Mouse (Mus musculus) regulatory T cell (primary cell): Measurements from ENCODE around the gene Mapkbp1.

Experiments used
- in situ Hi-C: fragments of 300-600 bp; cut with MboI, MseI; formaldehyde crosslinking; loops from one replicate; pipeline ENCODE4 v1.15.1; 2025; ENCODE audit warnings: high pct_unique_total_duplicates

Gene Mapkbp1

DNA sequence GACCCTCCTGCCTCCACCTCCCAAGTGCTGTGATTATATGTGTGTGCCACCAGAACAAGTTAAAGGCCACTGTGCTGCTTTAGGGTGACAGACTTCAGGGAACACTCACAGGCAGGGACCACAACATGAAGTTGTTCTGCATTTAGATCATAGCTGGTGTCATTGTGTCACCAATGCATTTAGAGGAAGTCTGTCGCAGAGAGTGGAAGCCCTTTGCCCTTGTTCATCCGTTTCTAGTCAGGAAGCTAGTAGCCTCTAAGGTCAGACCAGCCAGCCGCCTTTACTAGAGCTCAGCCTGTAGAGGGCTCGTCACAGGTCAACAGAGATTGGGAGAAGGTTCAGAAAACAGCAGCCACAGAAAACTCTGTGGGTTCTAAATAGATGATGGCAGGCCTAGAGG is 36.2 kb downstream of the Mapkbp1 start:
- in situ Hi-C loops: no loop called here

DNA sequence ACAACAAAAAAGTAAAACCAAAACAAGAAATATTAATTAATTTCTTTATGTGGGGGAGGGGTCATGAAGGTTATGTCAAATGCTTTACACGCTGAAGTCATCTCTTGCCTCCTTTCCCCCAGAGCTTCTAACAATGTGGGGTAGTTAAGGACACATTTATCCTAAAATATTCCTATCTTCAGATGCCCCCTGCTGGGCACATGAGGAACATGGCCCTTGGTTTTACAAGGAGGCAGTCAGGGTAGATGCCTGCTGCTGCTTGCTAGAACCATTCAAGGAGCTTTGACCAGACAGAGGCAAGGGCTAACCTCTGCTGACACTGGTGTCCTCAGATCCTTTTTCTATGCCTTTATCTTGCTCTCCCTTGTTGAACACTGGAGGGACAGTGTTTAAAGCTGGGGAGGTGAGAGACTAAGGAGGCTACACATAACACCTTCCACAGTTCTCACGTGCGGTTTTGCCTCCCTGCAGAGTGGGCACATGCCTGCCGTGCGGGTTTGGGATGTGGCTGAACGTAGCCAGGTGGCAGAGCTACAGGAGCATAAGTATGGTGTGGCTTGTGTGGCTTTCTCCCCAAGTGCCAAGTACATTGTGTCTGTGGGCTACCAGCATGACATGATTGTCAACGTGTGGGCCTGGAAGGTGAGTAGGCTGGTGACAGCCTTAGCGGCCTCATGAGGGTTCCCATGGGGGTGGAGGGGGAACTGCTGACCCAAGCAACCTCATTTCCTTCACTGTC is 39.1 kb downstream of the Mapkbp1 start:
- in situ Hi-C loops: no loop called here

DNA sequence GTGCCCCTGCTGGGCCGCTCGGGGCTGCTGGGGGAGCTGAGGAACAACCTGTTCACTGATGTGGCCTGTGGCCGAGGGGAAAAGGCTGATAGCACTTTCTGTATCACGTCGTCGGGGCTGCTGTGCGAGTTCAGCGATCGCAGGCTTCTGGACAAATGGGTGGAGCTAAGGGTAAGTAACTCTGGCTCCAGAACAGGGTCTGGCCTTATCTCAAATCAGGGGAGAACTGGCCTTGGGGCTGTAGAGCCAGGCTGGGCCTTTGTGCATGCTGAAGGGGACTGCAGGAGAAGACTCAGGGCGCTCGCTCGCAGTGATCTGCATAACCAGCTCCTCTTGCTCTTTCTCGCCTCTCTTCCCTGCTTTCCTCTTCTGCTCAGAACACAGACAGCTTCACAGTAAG is 40.4 kb downstream of the Mapkbp1 start:
- in situ Hi-C loops: no loop called here

DNA sequence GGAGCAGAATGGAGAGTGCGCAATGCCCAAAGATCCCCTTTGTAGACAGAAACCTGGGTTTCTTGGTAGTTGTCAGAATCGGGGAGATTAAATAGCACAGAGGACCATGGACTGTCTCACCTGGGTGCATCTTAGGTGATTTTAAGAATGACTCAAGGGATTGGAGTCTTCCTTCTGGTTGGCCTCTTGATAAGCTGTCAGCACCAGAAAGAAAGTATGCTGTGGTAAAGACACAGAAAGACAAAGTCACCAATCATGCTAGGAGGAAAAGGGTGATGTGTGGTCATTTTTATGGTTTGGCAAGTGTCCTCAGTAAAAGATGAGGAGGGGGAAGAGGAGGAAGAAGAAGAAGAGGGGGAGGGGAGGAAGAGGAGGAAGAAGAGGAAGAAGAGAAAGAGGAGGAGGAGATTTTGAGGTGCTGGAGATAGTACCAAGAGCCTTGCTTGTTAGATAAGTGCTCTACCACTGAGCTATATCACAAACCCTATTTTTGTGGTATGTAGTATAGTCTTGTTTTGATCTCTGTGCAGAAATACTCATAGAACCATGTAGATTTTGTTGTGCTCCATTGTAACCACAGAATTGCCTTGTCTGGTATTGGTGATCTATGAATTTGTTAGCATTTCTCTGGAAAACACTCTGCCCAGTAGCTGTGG is 41.5 kb downstream of the Mapkbp1 start:
- in situ Hi-C loops: no loop called here

DNA sequence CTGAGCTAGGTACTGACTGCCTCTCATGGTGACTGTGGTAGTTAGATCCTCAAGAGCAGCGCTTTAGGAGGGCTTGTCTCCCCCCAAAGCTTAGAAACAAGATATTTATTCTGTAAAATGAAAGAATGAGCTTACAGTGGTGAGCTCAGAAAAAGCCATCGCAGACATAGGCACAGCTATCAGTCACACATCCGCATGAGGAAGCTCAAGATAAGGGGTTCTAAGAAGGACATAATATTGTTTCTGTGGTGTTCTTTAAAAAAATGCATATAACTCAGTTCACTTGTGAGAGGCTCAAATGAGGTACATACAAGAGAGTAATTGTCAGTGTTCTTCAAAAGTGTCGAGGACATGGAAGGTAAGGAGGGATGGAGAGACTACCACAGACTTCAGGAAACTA is 43.4 kb downstream of the Mapkbp1 start:
- in situ Hi-C loops: no loop called here

DNA sequence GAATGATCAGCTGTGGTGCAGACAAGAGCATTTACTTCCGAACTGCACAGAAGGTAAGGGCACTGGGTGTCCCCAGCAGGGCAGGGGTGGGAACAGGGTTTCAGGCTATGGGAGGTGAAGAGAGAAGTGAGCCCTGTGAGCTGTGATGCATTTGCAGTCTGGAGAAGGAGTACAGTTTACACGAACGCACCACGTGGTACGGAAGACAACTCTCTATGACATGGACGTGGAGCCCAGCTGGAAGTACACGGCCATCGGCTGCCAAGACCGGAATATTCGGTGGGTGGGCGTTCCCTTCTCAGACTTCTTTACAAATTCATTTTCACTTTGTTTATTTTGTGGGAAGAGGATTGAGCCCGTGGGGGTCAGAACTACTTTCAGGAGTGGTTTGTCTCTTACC is 45.1 kb downstream of the Mapkbp1 start:
- in situ Hi-C loops: no loop called here

DNA sequence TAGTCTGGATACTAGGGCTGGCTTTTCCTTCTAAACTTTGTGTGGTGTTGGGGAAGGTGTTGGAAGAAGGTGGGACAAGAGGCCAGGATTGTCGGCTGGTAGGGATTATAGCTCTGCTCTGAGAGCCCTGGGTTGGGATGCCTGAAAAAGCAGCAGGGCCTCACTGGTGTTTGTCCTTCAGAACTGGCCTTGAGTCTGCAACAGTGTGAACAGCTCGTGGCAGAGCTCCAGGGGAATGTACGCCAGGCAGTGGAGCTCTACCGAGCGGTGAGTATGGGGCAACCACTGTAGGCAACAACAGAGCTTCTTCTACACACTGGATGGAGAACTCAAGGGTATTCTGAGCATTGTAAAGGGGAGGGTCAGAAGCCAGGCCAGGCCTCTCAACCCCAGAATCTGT is 51.8 kb downstream of the Mapkbp1 start:
- in situ Hi-C loops: no loop called here

DNA sequence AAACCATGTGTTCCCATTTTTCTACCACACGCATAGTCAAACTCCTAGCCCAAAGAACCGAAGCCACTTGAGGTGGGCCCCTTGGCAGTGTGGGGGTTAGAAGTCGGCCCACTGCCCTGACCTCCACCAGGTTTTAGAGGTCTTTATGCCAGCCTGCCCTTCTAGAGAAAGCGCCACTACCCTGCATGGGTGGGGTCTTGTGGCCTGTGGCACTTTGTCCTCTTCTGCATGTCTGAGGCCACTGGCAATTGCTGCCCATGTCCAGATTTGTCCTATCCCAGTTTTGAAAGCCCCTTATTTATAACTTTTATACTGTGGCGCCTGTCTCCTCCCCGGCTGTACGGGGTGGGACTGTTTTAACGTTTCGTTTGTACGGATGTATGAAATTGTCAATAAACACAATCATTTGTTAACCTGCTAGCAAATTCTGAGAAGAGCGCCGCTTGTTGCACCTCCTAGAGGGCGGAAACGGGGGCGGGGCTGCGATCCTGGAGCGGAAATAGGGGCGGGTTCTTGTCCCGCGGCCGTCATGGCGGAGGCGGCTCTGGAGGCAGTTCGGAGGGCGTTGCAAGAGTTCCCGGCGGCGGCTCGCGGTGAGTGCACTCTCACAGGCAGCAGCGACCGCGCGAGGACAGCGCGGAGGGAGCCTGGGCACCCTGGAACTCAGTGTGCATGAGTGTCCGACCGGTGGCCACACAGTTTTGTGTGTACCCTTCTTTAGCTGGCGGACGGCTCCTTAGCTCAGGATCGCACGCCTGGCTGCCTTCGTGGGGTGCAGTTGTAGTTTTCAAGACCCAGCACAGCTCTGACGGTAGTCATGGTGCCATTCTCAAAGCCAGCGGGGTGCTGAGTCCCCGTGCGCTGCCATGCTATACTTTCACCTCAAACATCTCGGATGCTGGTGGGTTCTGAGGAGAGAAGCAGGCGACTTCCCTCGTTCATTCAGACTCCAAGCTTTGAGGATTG is 54.8 kb downstream of the Mapkbp1 start, which contains the start of the genes Jmjd7 and Gm28042:
Gene Jmjd7, plus strand, starts transcription at position 500 of the 966 bp plus-strand sequence.
Gene Gm28042, plus strand, starts transcription at position 510 of the 966 bp plus-strand sequence.
- in situ Hi-C loops: no loop called here

DNA sequence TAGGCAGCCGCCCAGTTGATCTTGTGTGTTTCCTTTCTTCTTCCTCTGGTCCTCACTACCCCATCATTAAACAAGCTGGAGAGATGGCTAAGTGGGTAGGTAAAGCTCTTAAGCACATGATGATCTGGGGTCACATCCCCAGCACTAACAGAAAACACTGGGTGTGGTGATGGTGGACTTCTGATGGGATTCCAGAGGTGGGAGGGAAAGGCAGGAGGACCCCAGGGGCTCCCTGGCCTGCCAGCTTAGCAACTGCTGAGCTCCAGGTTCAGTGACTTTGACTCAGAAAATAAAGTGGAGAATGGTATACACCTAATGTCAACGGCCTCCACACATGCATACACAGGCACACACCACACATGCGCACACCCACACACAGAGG is 55.4 kb downstream of the Mapkbp1 start:
- in situ Hi-C loops: no loop called here

DNA sequence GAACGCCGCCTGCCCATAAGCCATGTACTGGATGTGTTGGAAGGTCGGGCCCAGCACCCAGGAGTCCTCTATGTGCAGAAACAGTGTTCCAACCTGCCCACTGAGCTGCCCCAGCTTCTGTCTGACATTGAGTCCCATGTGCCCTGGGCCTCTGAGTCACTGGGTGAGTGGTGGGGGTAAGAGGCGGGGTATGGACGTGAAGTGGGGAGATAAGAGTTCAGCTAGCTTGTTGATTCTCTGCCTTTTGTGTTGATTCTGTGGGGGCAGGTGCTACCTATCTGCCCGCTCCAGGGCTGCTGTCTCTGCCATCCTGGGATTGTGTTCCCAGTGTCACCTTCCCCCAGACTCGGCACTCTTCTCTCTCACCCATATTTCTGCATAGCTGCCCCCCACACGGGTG is 57.9 kb downstream of the Mapkbp1 start:
- in situ Hi-C loops: no loop called here

DNA sequence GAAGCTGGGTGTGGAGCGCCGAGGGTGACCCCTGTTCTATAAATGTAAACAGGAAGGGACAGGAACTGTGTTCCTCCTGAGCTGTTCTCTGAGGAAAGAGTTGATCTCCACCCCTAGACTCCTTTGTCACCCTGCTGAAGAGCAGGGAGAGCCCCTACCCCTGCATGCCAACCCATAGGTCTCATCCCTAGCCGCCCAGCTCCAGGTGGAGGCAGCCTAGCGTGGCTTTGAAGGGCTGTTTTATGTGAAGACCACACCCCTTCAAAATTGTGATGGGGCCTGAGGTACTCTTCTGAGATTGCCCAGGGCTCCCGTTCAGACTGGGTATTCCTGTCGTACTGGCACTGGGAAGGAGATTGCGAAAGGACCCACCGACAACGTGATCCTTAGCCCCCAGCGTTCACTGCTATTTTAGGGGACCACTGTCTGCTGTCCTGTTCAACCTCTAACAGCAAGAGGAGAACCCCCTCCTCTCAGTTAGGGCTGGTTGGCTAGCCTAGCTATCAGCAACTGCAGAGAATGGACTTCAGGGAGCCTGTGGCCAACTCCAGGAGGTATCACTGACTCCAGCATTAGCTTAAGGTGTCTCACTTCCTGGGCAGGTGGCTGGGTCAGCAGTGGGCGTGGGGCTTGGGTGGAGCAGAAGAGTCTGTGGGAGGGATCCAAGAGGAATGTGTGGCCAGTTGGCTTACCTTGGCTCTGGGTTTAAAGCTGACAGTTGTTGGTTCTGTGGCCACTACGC is 60.4 kb downstream of the Mapkbp1 start, which contains the start of gene Pla2g4b:
Gene Pla2g4b, plus strand, starts transcription at position 692 of the 742 bp plus-strand sequence.
- in situ Hi-C loops: no loop called here

DNA sequence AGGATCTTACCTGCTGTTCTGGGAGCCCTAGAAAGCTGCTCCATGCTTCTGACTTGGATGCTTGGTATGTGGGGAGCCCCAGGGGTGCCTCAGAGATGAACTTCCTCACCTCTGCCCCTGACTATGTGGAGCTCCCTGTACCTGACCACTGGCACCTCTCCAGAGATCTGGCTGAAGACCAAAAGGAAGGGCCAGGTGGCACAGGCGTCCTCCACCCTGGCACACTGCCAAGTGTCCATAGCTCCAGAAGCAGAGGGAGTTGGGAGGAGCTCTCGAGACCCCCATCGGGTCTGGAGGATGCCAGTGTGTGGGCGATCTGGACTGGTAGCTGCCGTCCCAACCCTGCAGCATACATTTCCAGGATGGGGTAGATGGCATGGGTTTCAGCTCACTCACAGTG is 61.2 kb downstream of the Mapkbp1 start:
- in situ Hi-C loops: no loop called here

DNA sequence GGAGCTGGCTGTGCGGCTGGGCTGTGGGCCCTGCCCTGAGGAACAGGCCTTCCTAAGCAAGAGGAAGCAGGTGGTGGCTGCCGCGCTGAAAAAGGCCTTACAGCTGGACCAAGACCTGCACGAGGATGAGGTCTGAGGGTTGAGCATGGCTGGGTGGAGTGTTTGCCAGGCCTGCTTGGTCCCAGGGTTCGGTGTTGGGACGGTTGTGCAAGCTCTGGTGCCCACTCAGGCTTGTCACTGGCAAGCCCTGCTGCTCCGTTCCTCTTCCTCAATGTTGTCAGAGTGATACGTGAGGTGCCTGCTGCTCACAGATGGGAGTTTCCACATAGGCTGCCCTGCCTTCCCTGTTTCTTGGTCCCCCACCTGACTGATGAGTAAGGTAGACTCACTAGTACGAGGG is 65.2 kb downstream of the Mapkbp1 start:
- in situ Hi-C loops: no loop called here

DNA sequence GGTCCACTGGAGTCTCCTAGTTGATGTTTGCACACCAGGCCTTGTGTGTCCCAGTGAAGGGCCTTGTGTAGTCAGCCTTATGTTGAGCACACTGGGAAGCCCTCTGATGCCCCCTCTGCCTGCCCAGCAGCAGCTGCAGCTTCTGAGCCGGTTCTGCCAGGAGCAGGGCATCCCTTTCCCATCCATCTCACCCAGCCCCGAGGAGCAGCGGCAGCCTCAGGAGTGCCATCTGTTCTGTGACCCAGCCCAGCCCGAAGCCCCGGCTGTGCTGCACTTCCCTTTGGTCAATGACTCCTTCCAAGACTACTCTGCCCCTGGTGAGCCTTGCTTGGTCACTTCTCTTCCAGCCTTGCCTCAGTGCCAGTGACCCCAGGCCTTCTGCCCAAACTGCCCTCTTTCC is 68.5 kb downstream of the Mapkbp1 start:
- in situ Hi-C loops: no loop called here

DNA sequence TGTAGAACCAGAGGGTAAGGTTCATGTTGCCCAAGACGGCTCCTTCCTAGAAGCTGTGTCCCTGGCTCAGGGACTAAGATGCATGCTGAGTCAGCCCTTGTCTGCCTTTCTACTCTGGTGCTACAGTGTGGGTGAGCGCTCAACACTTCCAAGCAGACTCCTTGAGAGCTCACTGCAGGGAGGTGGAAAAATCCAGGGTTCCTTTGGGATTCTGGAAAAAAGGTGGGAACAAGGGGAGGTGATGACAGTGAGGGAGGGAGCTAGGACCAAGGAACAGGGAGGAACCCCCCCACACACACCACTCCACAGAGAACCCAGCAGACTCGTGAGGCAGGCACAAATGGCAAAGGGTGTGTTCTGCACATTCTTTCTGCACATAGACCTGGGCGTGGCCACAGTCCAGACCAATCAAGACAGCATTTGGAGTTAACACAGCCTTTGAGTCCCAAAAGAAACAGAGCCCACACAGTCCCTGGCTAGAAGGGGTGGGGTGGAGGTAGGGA is 71.7 kb downstream of the Mapkbp1 start:
- in situ Hi-C loops: no loop called here

DNA sequence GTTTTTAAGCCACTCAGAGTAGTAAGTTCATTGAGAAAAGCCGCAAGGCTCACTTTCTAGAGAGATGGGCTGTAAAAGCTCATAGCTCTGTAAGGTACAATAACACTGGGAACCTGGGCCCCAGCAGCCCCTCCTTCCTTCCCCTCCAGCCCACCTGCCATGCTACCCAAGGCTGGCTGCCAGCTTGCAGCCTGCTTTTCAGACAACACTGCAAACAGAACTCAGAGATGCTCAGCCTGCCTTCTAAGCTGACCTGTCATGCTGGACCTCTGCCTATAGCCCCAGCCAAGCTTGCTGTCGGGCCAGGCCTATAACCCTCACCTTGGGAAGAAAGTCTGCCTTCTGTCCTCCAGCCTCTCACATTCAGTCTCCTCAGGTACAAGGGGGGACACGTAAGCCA is 72.2 kb downstream of the Mapkbp1 start:
- in situ Hi-C loops: no loop called here

DNA sequence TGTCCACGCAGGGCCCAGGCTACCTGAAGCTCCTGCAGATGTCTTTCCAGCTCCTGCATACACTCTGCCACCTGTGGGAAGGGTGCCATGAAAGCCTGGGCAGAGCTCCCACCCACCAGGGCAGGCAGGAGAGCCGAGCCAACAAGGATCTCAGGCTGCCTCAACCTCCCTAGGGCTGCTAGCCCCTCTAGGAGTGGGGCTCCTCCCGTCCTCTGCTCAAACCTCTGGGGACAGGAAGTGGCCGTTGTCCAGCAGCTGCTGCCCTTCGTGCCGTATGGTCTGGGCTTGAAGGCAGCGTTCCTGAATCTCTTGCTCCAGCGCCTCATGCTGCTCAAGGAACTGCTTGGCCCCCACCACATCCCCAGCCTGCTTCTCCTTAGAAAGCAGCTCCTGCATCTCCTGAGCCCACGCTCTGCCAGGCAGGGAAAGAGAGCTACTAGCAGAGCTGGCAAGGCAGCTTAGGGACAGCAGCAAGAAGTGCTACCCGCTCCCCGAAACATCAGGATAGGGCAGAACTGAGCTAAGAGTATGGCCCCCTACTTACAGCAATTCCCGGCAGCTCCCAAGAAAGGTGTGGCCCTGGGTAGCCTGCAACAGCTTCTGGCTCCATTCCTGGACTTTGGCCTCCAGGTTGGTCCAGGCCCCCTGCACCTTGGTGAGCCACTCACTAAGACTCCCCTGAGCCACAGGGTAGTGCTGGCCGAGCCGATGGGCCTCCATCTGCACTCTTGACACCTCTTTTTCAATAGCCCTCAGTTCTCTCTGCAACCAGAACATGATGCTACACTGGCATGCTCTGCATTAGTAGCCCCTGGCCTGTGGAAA is 74.2 kb downstream of the Mapkbp1 start:
- in situ Hi-C loops: no loop called here

DNA sequence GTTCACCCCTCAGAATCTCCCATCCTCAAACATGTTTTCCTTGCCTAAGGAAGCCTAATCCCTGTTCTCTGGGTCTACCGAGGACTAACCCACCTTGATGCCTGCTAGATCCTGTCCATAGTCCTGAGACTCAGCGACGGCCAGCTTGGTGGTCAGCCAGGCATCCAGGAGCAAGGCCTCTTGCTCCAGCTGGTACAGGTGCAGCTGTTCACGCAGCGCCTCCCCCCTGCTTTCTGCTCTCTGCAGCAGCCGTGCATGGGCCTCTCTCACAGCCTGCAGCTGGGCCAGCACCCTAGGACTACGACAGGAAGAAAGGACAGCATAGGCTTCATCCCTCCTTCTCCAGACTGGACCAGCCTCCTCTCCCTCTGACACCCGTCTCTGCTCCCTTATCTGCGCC is 75.7 kb downstream of the Mapkbp1 start:
- in situ Hi-C loops: no loop called here

DNA sequence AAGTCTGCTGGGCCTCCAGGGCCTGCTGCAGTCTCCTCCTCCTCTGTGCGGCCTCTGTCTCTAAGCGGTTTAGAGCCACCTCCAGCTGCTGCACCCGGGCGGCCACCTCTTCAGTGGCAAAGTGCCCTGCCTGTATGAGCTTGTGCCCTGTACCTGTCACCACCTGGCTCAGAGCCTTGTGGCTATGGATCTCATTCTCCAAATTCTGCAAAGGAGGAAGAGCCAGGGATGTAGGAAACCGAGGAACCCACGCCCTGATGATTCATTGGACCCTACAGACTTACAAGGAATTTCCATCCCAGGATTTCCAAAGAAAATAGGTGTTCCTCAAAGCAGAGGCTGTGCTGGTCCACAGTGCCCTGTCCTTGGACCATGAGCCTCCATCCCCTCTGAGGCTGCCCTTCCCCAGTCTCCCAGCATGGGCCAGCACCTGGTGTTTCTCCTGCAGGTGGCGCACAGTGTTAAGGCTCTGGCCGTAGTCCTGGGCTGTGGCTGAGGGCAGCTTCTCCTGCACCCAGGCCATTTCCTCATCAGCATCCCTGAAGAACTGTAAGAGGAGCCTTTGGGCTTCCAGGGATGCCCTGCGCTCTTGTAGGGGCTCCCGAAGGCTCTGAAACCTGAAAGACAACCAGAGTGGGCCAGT is 77.3 kb downstream of the Mapkbp1 start:
- in situ Hi-C loops: no loop called here

DNA sequence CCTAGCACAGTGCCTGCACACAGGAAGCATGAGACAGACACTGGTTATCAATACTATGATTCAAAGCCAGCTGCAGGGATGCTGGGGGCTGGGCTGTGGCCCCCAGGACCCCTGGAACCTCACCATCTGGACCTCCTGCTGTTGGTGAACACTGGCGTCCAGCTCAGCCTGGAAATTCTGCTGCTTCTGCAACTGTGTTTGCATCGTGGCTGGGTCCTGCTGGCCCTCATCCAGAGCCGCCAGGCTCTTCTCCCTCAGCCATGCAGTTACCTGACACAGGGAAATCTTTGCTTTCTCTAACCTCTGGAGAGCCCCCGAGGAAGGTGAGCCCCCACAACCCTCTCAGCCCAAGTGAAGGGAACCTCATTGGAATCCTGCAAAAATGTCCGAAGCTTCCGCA is 78.9 kb downstream of the Mapkbp1 start:
- in situ Hi-C loops: no loop called here
